Mouse (Mus musculus) kidney, embryonic 15.5 days (tissue): ENCODE measurements around the gene Tpp1. TPM values are rescaled to one million over a fixed set of nuclear protein-coding genes. Genes with fewer than 3 reads are reported as not detected.

Source experiments
- ATAC-seq: fragments of 200-750 bp; cut with Nextera tagmentation; replicated peaks from 2 replicates; pipeline ENCODE4 v1.8.0; 2017; ENCODE audit warnings: moderate TSS enrichment; ENCODE audit not compliant: low FRiP score
- H3K27ac ChIP-seq: fragments of 300-500 bp; sonication (generic); 2 replicates; pipeline ENCODE4 v1.5.1; 2015; ENCODE audit warnings: mild to moderate bottlenecking, inconsistent platforms
- H3K27me3 ChIP-seq: fragments of 300-500 bp; sonication (generic); 2 replicates; pipeline ENCODE4 v1.6.1; 2015; ENCODE audit warnings: inconsistent platforms
- H3K36me3 ChIP-seq: fragments of 300-500 bp; sonication (generic); 2 replicates; pipeline ENCODE4 v1.6.1; 2015; ENCODE audit warnings: inconsistent platforms
- H3K4me1 ChIP-seq: fragments of 300-500 bp; sonication (generic); 2 replicates; pipeline ENCODE4 v1.6.1; 2015; ENCODE audit warnings: inconsistent platforms
- H3K4me2 ChIP-seq: fragments of 300-500 bp; sonication (generic); 2 replicates; pipeline ENCODE4 v1.6.1; 2015; ENCODE audit warnings: moderate library complexity, mild to moderate bottlenecking, inconsistent platforms
- H3K4me3 ChIP-seq: fragments of 300-500 bp; sonication (generic); replicated peaks from 2 replicates; pipeline ENCODE4 v1.5.1; 2015; ENCODE audit warnings: mild to moderate bottlenecking, inconsistent platforms
- H3K9ac ChIP-seq: fragments of 300-500 bp; sonication (generic); 2 replicates; pipeline ENCODE4 v1.6.1; 2015; ENCODE audit warnings: mild to moderate bottlenecking, inconsistent platforms
- H3K9me3 ChIP-seq: fragments of 300-500 bp; sonication (generic); replicated peaks from 2 replicates; pipeline ENCODE4 v1.6.1; 2016; ENCODE audit warnings: inconsistent platforms
- WGBS: fragments of 180-500 bp; shearing (Covaris S2); methylation state at CpG from one replicate; pipeline ENCODE4 v1.1.7; 2015; ENCODE audit warnings: mixed read lengths; 5-methylcytosine and 5-hydroxymethylcytosine counted together
- polyA plus RNA-seq: library from polyadenylated mRNA; unstranded; fragments of >200 nt; fragmentation: Nextera tagmentation; extraction: Ambion mirVana; gene quantifications from 2 replicates; pipeline ENCODE4 v1.2.1, GENCODE M21; 2015

Gene Tpp1
- 92.7 and 94.9 TPM in 2 replicates for polyA plus RNA-seq

GRCm38 (mm10) chr7:105751491-105752433, at the start of gene Tpp1:
Tpp1 (minus strand) TSS chr7:105752235.
- 21% methylated on average over 20 of the region's 20 CpGs for WGBS

DNA sequence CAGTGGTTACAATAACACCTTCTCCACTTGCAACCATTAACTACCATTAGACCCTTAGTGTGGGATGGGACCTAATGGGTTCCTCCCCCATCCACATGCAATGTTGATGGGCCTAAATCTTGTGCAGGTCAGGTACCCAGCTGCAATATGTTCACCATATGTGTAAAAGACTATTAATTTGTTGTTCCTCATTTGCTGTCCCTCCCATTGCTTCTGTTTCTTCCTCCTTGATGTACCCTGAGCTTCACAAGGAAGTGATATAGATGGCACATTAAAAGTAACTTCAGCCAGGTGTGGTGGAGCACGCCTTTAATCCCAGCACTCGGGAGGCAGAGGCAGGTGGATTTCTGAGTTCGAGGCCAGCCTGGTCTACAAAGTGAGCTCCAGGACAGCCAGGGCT, 44.9 kb upstream of the Tpp1 start:
- no peaks in the 10 kb centered on the region for H3K36me3 ChIP-seq

More at GRCm38 (mm10) chr7:105751491-105752433, at the start of gene Tpp1:
- Histone ChIP-seq H3K9me3 (no peaks in the 10 kb centered on the region), H3K9ac (peak within 1 kb of the TSS; percentile 63), H3K4me2 (peak within 1 kb of the TSS; percentile 61), H3K27me3 (no peaks in the 10 kb centered on the region), H3K4me1 (peaks cover 13% of the 10 kb centered on the region), H3K27ac (peak within 1 kb of the TSS; percentile 41; the same call in 1 of the 2 replicates), H3K4me3 (peak within 1 kb of the TSS; percentile 60), H3K36me3 (peaks cover 71% of the 10 kb centered on the region)
- ATAC-seq = peak; percentile 93

GRCm38 (mm10) chr7:105795759-105796366, 43.8 kb upstream of the Tpp1 start:
- WGBS = 28% methylated on average over 7 of the region's 7 CpGs

More for the DNA sequence above, 44.9 kb upstream of the Tpp1 start:
- Histone ChIP-seq H3K4me1 (no peaks in the 10 kb centered on the region), H3K27me3 (no peaks in the 10 kb centered on the region), H3K4me2 (no peak overlapping the region), H3K4me3 (no peak overlapping the region), H3K27ac (no peak overlapping the region), H3K9me3 (no peaks in the 10 kb centered on the region), H3K9ac (no peak overlapping the region)
- no peak for ATAC-seq
- WGBS = 86% methylated on average over 3 of the region's 3 CpGs

DNA sequence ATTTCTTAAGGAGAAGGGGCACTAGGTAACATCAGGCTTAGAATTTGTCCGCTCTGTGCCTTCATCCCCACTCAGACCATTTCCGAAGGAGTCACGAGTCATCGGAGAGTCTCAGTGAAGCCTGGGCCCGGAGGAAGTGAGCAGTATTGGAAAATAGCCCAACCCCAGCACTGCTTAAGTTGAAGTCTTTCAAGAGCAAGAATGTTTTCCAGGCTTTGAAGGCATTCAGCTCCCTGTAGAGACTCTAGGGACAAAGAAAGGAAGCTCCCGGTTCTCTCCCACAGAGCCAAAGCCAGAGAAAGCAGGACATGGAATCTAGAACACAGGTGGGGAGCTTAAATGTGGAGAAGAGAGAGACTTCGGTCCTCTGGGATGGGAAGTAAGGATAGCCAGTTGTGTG, 41.7 kb upstream of the Tpp1 start:
- H3K4me2 ChIP-seq = no peak overlapping the region
- H3K9ac ChIP-seq = no peak overlapping the region
- H3K36me3 ChIP-seq = no peaks in the 10 kb centered on the region
- no peaks in the 10 kb centered on the region for H3K27me3 ChIP-seq
- H3K27ac ChIP-seq = no peak overlapping the region
- no peak for ATAC-seq
- H3K9me3 ChIP-seq = no peaks in the 10 kb centered on the region
- H3K4me3 ChIP-seq = no peak overlapping the region
- 80% methylated on average over 7 of the region's 7 CpGs for WGBS
- no peaks in the 10 kb centered on the region; the same call in 1 of the 2 replicates for H3K4me1 ChIP-seq

More at GRCm38 (mm10) chr7:105795759-105796366, 43.8 kb upstream of the Tpp1 start:
- no peak overlapping the region for H3K4me3 ChIP-seq
- no peaks in the 10 kb centered on the region for H3K27me3 ChIP-seq
- H3K9me3 ChIP-seq = no peaks in the 10 kb centered on the region
- H3K27ac ChIP-seq = no peak overlapping the region
- no peak overlapping the region for H3K4me2 ChIP-seq
- H3K4me1 ChIP-seq = no peaks in the 10 kb centered on the region
- no peaks in the 10 kb centered on the region for H3K36me3 ChIP-seq
- no peak for ATAC-seq
- no peak overlapping the region for H3K9ac ChIP-seq

DNA sequence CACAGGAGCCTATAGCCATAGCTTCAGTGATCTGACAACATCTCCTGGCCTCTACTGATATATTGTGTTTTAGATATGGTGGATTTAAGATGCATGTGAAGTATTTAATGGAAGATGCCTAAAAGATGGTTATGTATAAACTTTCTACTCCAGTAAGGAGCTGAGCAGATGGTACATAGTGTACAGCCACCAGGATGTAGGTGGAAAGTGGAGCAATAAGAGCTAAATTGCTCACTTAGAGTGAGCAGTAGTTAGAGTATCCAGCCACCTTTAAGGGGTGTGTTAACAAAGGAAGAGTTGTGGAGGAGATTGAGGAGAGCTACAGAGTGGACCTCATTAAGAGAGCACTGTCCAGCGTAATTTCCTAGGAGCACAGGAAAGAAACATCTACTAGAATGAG, 39.1 kb upstream of the Tpp1 start:
- ATAC-seq = no peak
- H3K9me3 ChIP-seq = no peaks in the 10 kb centered on the region
- WGBS = 92% methylated on average over 1 of the region's 1 CpGs
- H3K4me3 ChIP-seq = no peak overlapping the region
- no peak overlapping the region for H3K9ac ChIP-seq
- no peaks in the 10 kb centered on the region for H3K36me3 ChIP-seq
- peaks cover 15% of the 10 kb centered on the region for H3K4me1 ChIP-seq
- H3K27ac ChIP-seq = no peak overlapping the region
- H3K4me2 ChIP-seq = no peak overlapping the region
- H3K27me3 ChIP-seq = no peaks in the 10 kb centered on the region

DNA sequence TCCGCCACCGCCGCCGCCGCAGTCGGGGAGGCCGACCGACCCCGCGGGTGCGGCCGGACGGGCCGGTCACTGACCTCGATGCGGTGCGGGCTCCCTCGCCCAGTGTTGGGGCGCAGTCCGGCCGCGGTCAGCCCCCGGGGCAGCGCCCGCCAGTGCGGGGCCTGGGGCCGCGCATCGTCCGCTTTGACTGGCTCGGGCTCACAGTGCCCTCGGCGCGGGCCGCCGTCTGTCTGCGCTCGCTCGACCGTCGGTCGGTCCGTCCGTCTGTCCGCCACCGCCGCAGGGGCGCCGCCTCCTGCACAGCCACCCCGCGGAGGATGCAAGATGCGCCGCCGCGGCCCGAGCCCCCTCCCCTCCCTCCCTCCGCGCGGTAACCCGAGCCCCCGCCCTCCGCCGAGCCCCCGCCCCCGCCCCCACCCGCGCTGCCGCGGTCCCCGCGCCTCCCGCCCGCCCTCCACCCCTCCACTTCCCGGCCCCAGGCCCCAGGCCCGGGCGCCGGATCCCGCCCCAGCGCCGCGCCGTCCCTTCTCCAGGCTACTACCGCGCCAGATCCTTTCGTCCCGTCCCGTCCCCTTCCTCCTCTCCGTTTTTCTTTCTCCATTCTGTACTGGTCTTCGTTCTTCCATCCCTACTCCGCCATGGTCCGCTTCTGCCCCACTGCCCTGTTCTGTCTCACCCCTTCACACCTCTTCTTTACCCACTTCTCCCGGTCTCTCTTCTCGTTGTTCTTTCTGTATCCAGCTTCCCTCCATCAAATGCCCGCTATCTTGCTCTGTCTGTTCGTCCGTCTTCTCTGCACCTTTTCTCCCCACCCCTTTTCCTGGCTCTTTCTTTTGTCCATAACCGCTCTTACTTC, 35.5 kb upstream of the Tpp1 start, which contains the start of gene Dchs1:
Gene Dchs1 (minus strand): TSS at position 370 of the 856 bp plus-strand sequence.
- H3K4me1 ChIP-seq = peaks cover 48% of the 10 kb centered on the region
- WGBS = under 1% methylated on average over 65 of the region's 97 CpGs
- peak within 1 kb of the TSS; percentile 71 for H3K4me2 ChIP-seq
- no peaks in the 10 kb centered on the region for H3K9me3 ChIP-seq
- H3K36me3 ChIP-seq = peaks cover 11% of the 10 kb centered on the region; the same call in 1 of the 2 replicates
- peak within 1 kb of the TSS; percentile 89 for H3K27ac ChIP-seq
- peak within 1 kb of the TSS; percentile 94 for H3K9ac ChIP-seq
- H3K4me3 ChIP-seq = peak within 1 kb of the TSS; percentile 90
- ATAC-seq = peak; percentile 83
- no peaks in the 10 kb centered on the region for H3K27me3 ChIP-seq

GRCm38 (mm10) chr7:105786506-105787284, 34.7 kb upstream of the Tpp1 start:
- Histone ChIP-seq H3K4me3 (peak overlapping the region; percentile 90), H3K9ac (peak overlapping the region; percentile 94), H3K9me3 (no peaks in the 10 kb centered on the region), H3K36me3 (peaks cover 17% of the 10 kb centered on the region), H3K27me3 (no peaks in the 10 kb centered on the region), H3K4me1 (peaks cover 48% of the 10 kb centered on the region), H3K4me2 (peak overlapping the region; percentile 71), H3K27ac (peak overlapping the region; percentile 89)
- 4% methylated on average over 20 of the region's 20 CpGs for WGBS
- ATAC-seq = peak; percentile 68

DNA sequence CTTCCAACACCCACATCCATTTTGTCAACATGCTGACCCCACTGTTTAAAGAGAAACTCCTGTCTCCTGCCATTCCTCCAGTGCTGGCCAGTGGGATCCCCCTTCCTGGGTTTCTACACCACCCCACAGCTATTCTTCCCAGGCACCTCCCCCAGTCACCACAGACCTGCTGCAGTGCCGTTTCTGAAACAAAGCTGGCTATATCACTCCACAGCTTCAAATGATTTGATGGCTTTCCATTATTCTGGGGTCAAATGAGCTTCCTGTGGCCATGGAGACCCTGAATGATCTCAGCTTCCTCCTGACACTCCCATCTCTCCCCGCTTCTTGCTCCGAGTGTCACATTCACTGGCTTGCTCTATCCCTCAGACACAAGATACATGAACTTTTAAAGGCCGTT, 32.5 kb upstream of the Tpp1 start:
- Histone ChIP-seq H3K27me3 (no peaks in the 10 kb centered on the region), H3K9me3 (no peaks in the 10 kb centered on the region), H3K9ac (no peak overlapping the region), H3K36me3 (peaks cover 30% of the 10 kb centered on the region), H3K4me2 (peak overlapping the region; percentile 71), H3K4me1 (peaks cover 51% of the 10 kb centered on the region), H3K27ac (peak overlapping the region; percentile 71), H3K4me3 (peak overlapping the region; percentile 18; the same call in 1 of the 2 replicates)
- ATAC-seq = no peak
- WGBS = 7% methylated on average over 4 of the region's 4 CpGs

GRCm38 (mm10) chr7:105783861-105784260, 31.8 kb upstream of the Tpp1 start:
- Histone ChIP-seq H3K4me3 (no peak overlapping the region), H3K4me2 (peak overlapping the region; percentile 71), H3K27me3 (no peaks in the 10 kb centered on the region), H3K36me3 (peaks cover 30% of the 10 kb centered on the region), H3K9me3 (no peaks in the 10 kb centered on the region), H3K9ac (no peak overlapping the region), H3K4me1 (peaks cover 58% of the 10 kb centered on the region), H3K27ac (0 out of 2 replicates have a peak overlapping the region, but pooled peaks have one; percentile 71)
- no peak for ATAC-seq
- WGBS = 37% methylated on average over 4 of the region's 4 CpGs

GRCm38 (mm10) chr7:105778553-105779265, 26.7 kb upstream of the Tpp1 start:
- Histone ChIP-seq H3K36me3 (peaks cover 35% of the 10 kb centered on the region), H3K4me3 (peak overlapping the region; percentile 31)

More at GRCm38 (mm10) chr7:105778553-105779265, 26.7 kb upstream of the Tpp1 start:
- 13% methylated on average over 4 of the region's 4 CpGs for WGBS
- H3K4me2 ChIP-seq = peak overlapping the region; percentile 53
- peak overlapping the region; percentile 34; the same call in 1 of the 2 replicates for H3K9ac ChIP-seq
- peak; percentile 76 for ATAC-seq
- H3K9me3 ChIP-seq = no peaks in the 10 kb centered on the region
- no peaks in the 10 kb centered on the region for H3K27me3 ChIP-seq
- peak overlapping the region; percentile 94 for H3K27ac ChIP-seq
- H3K4me1 ChIP-seq = peaks cover 60% of the 10 kb centered on the region
